Mouse (Mus musculus): ENCODE measurements around the gene Rab37.

DNA sequence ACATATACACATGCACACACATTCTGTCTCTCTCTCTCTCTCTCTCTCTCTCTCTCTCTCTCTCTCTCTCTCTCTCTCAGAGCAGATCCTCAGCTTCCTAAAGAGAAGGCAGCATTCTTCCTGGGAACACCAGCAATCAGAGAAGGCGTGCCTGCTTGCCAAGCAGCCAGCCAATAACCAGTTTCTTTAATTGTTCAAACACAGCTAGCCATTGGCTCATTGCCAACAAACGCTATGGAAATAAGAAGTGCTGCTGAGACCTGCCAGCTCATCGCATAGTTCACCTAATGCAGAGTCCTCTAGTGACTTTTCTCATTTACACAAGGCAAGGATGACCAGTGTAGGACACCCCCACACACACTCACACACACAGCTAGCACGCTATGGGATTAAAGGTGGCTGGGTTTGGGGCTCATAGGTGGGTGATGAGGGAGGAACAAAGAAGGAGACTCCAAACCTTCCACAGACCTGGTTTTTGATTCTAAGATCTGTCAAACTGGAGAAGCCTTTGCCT, 16.2 kb downstream of the Rab37 start:
- TF ChIP-seq EP300 (optimal IDR thresholded peaks at IDR 0.05) (no peak), CTCF (IDR thresholded peaks at IDR 0.05; ENCODE audit: low read depth) (no peak)
